Mouse (Mus musculus): ENCODE measurements around the gene L2hgdh. TPM values are rescaled to one million over a fixed set of nuclear protein-coding genes. Genes with fewer than 3 reads are reported as not detected.

Gene L2hgdh
- total RNA-seq (2017), result 0.38 to 1.8 TPM in 2 of 3 replicates, not detected in the other

GRCm38 (mm10) chr12:69724711-69725460 is at the start of gene L2hgdh, which contains the start of gene Atp5s:
Gene L2hgdh, minus strand, starts transcription at chr12:69724873.
Gene Atp5s, plus strand, starts transcription at chr12:69724950.
- ATAC-seq (replicated peaks; ENCODE audit: insufficient number of reproducible peaks, low FRiP score, low TSS enrichment, poor library complexity, severe bottlenecking), result peak; percentile 99

- no peak for ATAC-seq (replicated peaks; ENCODE audit: insufficient number of reproducible peaks, low FRiP score, low TSS enrichment, poor library complexity, severe bottlenecking)
Measured at GRCm38 (mm10) chr12:69768841-69769240, 44.2 kb upstream of the L2hgdh start.

GRCm38 (mm10) chr12:69767476-69768258 is 43.0 kb upstream of the L2hgdh start:
- ATAC-seq (replicated peaks; ENCODE audit: insufficient number of reproducible peaks, low FRiP score, low TSS enrichment, poor library complexity, severe bottlenecking), result no peak

- no peak for ATAC-seq (replicated peaks; ENCODE audit: insufficient number of reproducible peaks, low FRiP score, low TSS enrichment, poor library complexity, severe bottlenecking)
Measured at GRCm38 (mm10) chr12:69766185-69766904, 41.7 kb upstream of the L2hgdh start.

- ATAC-seq (replicated peaks; ENCODE audit: insufficient number of reproducible peaks, low FRiP score, low TSS enrichment, poor library complexity, severe bottlenecking), result no peak
Measured at GRCm38 (mm10) chr12:69765543-69765942, 40.9 kb upstream of the L2hgdh start.

GRCm38 (mm10) chr12:69761603-69762002 is 36.9 kb upstream of the L2hgdh start:
- ATAC-seq (replicated peaks; ENCODE audit: insufficient number of reproducible peaks, low FRiP score, low TSS enrichment, poor library complexity, severe bottlenecking), result no peak

- ATAC-seq (replicated peaks; ENCODE audit: insufficient number of reproducible peaks, low FRiP score, low TSS enrichment, poor library complexity, severe bottlenecking), result no peak
Measured at GRCm38 (mm10) chr12:69760743-69761406, 36.2 kb upstream of the L2hgdh start.

GRCm38 (mm10) chr12:69760014-69760413 is 35.3 kb upstream of the L2hgdh start:
- no peak for ATAC-seq (replicated peaks; ENCODE audit: insufficient number of reproducible peaks, low FRiP score, low TSS enrichment, poor library complexity, severe bottlenecking)

- ATAC-seq (replicated peaks; ENCODE audit: insufficient number of reproducible peaks, low FRiP score, low TSS enrichment, poor library complexity, severe bottlenecking), result no peak
Measured at GRCm38 (mm10) chr12:69759267-69759885, 34.7 kb upstream of the L2hgdh start.

GRCm38 (mm10) chr12:69758221-69759185 is 33.8 kb upstream of the L2hgdh start:
- ATAC-seq (replicated peaks; ENCODE audit: insufficient number of reproducible peaks, low FRiP score, low TSS enrichment, poor library complexity, severe bottlenecking), result no peak

- ATAC-seq (replicated peaks; ENCODE audit: insufficient number of reproducible peaks, low FRiP score, low TSS enrichment, poor library complexity, severe bottlenecking), result peak; percentile 70
Measured at GRCm38 (mm10) chr12:69757418-69758141, 32.9 kb upstream of the L2hgdh start.

- no peak for ATAC-seq (replicated peaks; ENCODE audit: insufficient number of reproducible peaks, low FRiP score, low TSS enrichment, poor library complexity, severe bottlenecking)
Measured at GRCm38 (mm10) chr12:69756015-69756414, 31.3 kb upstream of the L2hgdh start.

GRCm38 (mm10) chr12:69753936-69754335 is 29.3 kb upstream of the L2hgdh start:
- no peak for ATAC-seq (replicated peaks; ENCODE audit: insufficient number of reproducible peaks, low FRiP score, low TSS enrichment, poor library complexity, severe bottlenecking)

GRCm38 (mm10) chr12:69751864-69752341 is 27.2 kb upstream of the L2hgdh start:
- no peak for ATAC-seq (replicated peaks; ENCODE audit: insufficient number of reproducible peaks, low FRiP score, low TSS enrichment, poor library complexity, severe bottlenecking)

GRCm38 (mm10) chr12:69744138-69744537 is 19.5 kb upstream of the L2hgdh start:
- ATAC-seq (replicated peaks; ENCODE audit: insufficient number of reproducible peaks, low FRiP score, low TSS enrichment, poor library complexity, severe bottlenecking), result no peak

- ATAC-seq (replicated peaks; ENCODE audit: insufficient number of reproducible peaks, low FRiP score, low TSS enrichment, poor library complexity, severe bottlenecking), result no peak
Measured at GRCm38 (mm10) chr12:69741965-69742364, 17.3 kb upstream of the L2hgdh start.

GRCm38 (mm10) chr12:69733923-69734322 is 9.2 kb upstream of the L2hgdh start:
- no peak for ATAC-seq (replicated peaks; ENCODE audit: insufficient number of reproducible peaks, low FRiP score, low TSS enrichment, poor library complexity, severe bottlenecking)

Data from monocyte, adult 5-6 weeks (primary cell).